Mouse (Mus musculus): ENCODE measurements around the gene C2cd6. TPM values are rescaled to one million over a fixed set of nuclear protein-coding genes. Genes with fewer than 3 reads are reported as not detected.

C2cd6 gene
- polyA plus RNA-seq (2016; fragmentation: Nextera tagmentation; extraction: Ambion mirVana), result 0.09 TPM in 1 of 2 replicates, not detected in the other

GRCm38 (mm10) chr1:59094705-59095104, at the start of gene C2cd6:
TSS of gene C2cd6 (minus strand) at chr1:59094900.
- 95% methylated on average over 19 of the region's 19 CpGs for WGBS
- H3K4me1 ChIP-seq, result no peaks in the 10 kb centered on the region
- DNase-seq (ENCODE audit: extremely low spot score, low spot score), result no peak
- no peak within 1 kb of the TSS for H3K4me3 ChIP-seq
- peaks cover 8% of the 10 kb centered on the region for H3K36me3 ChIP-seq (replicated peaks)
- H3K27ac ChIP-seq, result no peak within 1 kb of the TSS
- peaks cover 4% of the 10 kb centered on the region; the same call in 1 of the 2 replicates for H3K9me3 ChIP-seq
- H3K27me3 ChIP-seq (ENCODE audit: poor library complexity, severe bottlenecking), result no peaks in the 10 kb centered on the region

- DNase-seq (ENCODE audit: extremely low spot score, low spot score), result peak; percentile 58
- no peak overlapping the region for H3K27ac ChIP-seq
- no peaks in the 10 kb centered on the region for H3K4me1 ChIP-seq
- H3K4me3 ChIP-seq, result no peak overlapping the region
- H3K9me3 ChIP-seq, result no peaks in the 10 kb centered on the region
- H3K27me3 ChIP-seq (ENCODE audit: poor library complexity, severe bottlenecking), result no peaks in the 10 kb centered on the region
- H3K36me3 ChIP-seq (replicated peaks), result no peaks in the 10 kb centered on the region
Measured at GRCm38 (mm10) chr1:59142809-59143208, 48.1 kb upstream of the C2cd6 start.

- H3K27me3 ChIP-seq (ENCODE audit: poor library complexity, severe bottlenecking), result no peaks in the 10 kb centered on the region
- H3K36me3 ChIP-seq (replicated peaks), result no peaks in the 10 kb centered on the region
- H3K27ac ChIP-seq, result no peak overlapping the region
- H3K4me1 ChIP-seq, result no peaks in the 10 kb centered on the region
- no peaks in the 10 kb centered on the region for H3K9me3 ChIP-seq
- WGBS, result 86% methylated on average over 5 of the region's 5 CpGs
- H3K4me3 ChIP-seq, result no peak overlapping the region
- DNase-seq (ENCODE audit: extremely low spot score, low spot score), result no peak
Measured at GRCm38 (mm10) chr1:59134419-59134818, 39.7 kb upstream of the C2cd6 start.

- DNase-seq (ENCODE audit: extremely low spot score, low spot score), result no peak
- H3K27me3 ChIP-seq (ENCODE audit: poor library complexity, severe bottlenecking), result no peaks in the 10 kb centered on the region
- H3K9me3 ChIP-seq, result no peaks in the 10 kb centered on the region
- no peak overlapping the region for H3K27ac ChIP-seq
- 83% methylated on average over 7 of the region's 7 CpGs for WGBS
- no peaks in the 10 kb centered on the region for H3K4me1 ChIP-seq
- H3K36me3 ChIP-seq (replicated peaks), result no peaks in the 10 kb centered on the region
- H3K4me3 ChIP-seq, result no peak overlapping the region
Measured at GRCm38 (mm10) chr1:59128879-59129278, 34.2 kb upstream of the C2cd6 start.

- no peak overlapping the region for H3K4me3 ChIP-seq
- no peak for DNase-seq (ENCODE audit: extremely low spot score, low spot score)
- H3K4me1 ChIP-seq, result peaks cover 6% of the 10 kb centered on the region
- H3K27me3 ChIP-seq (ENCODE audit: poor library complexity, severe bottlenecking), result no peaks in the 10 kb centered on the region
- 78% methylated on average over 5 of the region's 5 CpGs for WGBS
- H3K27ac ChIP-seq, result no peak overlapping the region
- H3K9me3 ChIP-seq, result no peaks in the 10 kb centered on the region
- no peaks in the 10 kb centered on the region for H3K36me3 ChIP-seq (replicated peaks)
Measured at GRCm38 (mm10) chr1:59125558-59125957, 30.9 kb upstream of the C2cd6 start.

- no peaks in the 10 kb centered on the region for H3K9me3 ChIP-seq
- H3K27me3 ChIP-seq (ENCODE audit: poor library complexity, severe bottlenecking), result no peaks in the 10 kb centered on the region
- DNase-seq (ENCODE audit: extremely low spot score, low spot score), result peak; percentile 95
- peak within 1 kb of the TSS; percentile 86 for H3K4me3 ChIP-seq
- under 1% methylated on average over 74 of the region's 74 CpGs for WGBS
- H3K36me3 ChIP-seq (replicated peaks), result peaks cover 12% of the 10 kb centered on the region
- peak within 1 kb of the TSS; percentile 95 for H3K27ac ChIP-seq
- peaks cover 24% of the 10 kb centered on the region for H3K4me1 ChIP-seq
Measured at GRCm38 (mm10) chr1:59119720-59120457, 25.2 kb upstream of the C2cd6 start, which contains the start of gene Tmem237. TSS of gene Tmem237 (minus strand) at chr1:59120408.

- Histone ChIP-seq H3K36me3 (replicated peaks) (peaks cover 79% of the 10 kb centered on the region), H3K9me3 (no peaks in the 10 kb centered on the region), H3K4me3 (no peak overlapping the region), H3K4me1 (no peaks in the 10 kb centered on the region), H3K27ac (no peak overlapping the region), H3K27me3 (ENCODE audit: poor library complexity, severe bottlenecking) (no peaks in the 10 kb centered on the region)
- 89% methylated on average over 8 of the region's 8 CpGs for WGBS
- DNase-seq (ENCODE audit: extremely low spot score, low spot score), result no peak
Measured at GRCm38 (mm10) chr1:59110524-59110923, 15.8 kb upstream of the C2cd6 start.

- 93% methylated on average over 6 of the region's 6 CpGs for WGBS
- H3K27me3 ChIP-seq (ENCODE audit: poor library complexity, severe bottlenecking), result no peaks in the 10 kb centered on the region
- H3K4me1 ChIP-seq, result no peaks in the 10 kb centered on the region
- H3K36me3 ChIP-seq (replicated peaks), result peaks cover 53% of the 10 kb centered on the region
- H3K4me3 ChIP-seq, result no peak overlapping the region
- DNase-seq (ENCODE audit: extremely low spot score, low spot score), result no peak
- no peaks in the 10 kb centered on the region for H3K9me3 ChIP-seq
- no peak overlapping the region for H3K27ac ChIP-seq
Measured at GRCm38 (mm10) chr1:59102071-59102470, 7.4 kb upstream of the C2cd6 start.

GRCm38 (mm10) chr1:59101020-59101419, 6.3 kb upstream of the C2cd6 start:
- Histone ChIP-seq H3K27me3 (ENCODE audit: poor library complexity, severe bottlenecking) (no peaks in the 10 kb centered on the region), H3K27ac (no peak overlapping the region), H3K36me3 (replicated peaks) (peaks cover 43% of the 10 kb centered on the region), H3K4me3 (no peak overlapping the region), H3K4me1 (no peaks in the 10 kb centered on the region), H3K9me3 (no peaks in the 10 kb centered on the region)
- WGBS, result 95% methylated on average over 5 of the region's 5 CpGs
- DNase-seq (ENCODE audit: extremely low spot score, low spot score), result no peak

- H3K27me3 ChIP-seq (ENCODE audit: poor library complexity, severe bottlenecking), result no peaks in the 10 kb centered on the region
- no peak for DNase-seq (ENCODE audit: extremely low spot score, low spot score)
- no peaks in the 10 kb centered on the region for H3K36me3 ChIP-seq (replicated peaks)
- H3K4me1 ChIP-seq, result no peaks in the 10 kb centered on the region
- no peak overlapping the region for H3K4me3 ChIP-seq
- H3K9me3 ChIP-seq, result no peaks in the 10 kb centered on the region
- 37% methylated on average over 3 of the region's 3 CpGs for WGBS
- H3K27ac ChIP-seq, result no peak overlapping the region
Measured at GRCm38 (mm10) chr1:59070867-59071266, 23.8 kb downstream of the C2cd6 start.

- peak; percentile 18 for DNase-seq (ENCODE audit: extremely low spot score, low spot score)
- Histone ChIP-seq H3K27me3 (ENCODE audit: poor library complexity, severe bottlenecking) (no peaks in the 10 kb centered on the region), H3K27ac (no peak overlapping the region), H3K36me3 (replicated peaks) (no peaks in the 10 kb centered on the region), H3K9me3 (no peaks in the 10 kb centered on the region), H3K4me3 (no peak overlapping the region), H3K4me1 (no peaks in the 10 kb centered on the region)
- 12% methylated on average over 3 of the region's 3 CpGs for WGBS
Measured at GRCm38 (mm10) chr1:59067976-59068375, 26.7 kb downstream of the C2cd6 start.

GRCm38 (mm10) chr1:59063697-59064096, 31.0 kb downstream of the C2cd6 start:
- Histone ChIP-seq H3K27me3 (ENCODE audit: poor library complexity, severe bottlenecking) (no peaks in the 10 kb centered on the region), H3K4me3 (no peak overlapping the region), H3K9me3 (no peaks in the 10 kb centered on the region), H3K27ac (no peak overlapping the region), H3K4me1 (no peaks in the 10 kb centered on the region), H3K36me3 (replicated peaks) (no peaks in the 10 kb centered on the region)
- 64% methylated on average over 3 of the region's 3 CpGs for WGBS
- DNase-seq (ENCODE audit: extremely low spot score, low spot score), result no peak

GRCm38 (mm10) chr1:59056955-59057354, 37.7 kb downstream of the C2cd6 start:
- no peak for DNase-seq (ENCODE audit: extremely low spot score, low spot score)
- no peaks in the 10 kb centered on the region for H3K36me3 ChIP-seq (replicated peaks)
- H3K27me3 ChIP-seq (ENCODE audit: poor library complexity, severe bottlenecking), result no peaks in the 10 kb centered on the region
- H3K4me3 ChIP-seq, result no peak overlapping the region
- WGBS, result 69% methylated on average over 2 of the region's 2 CpGs
- no peaks in the 10 kb centered on the region for H3K4me1 ChIP-seq
- H3K27ac ChIP-seq, result no peak overlapping the region
- H3K9me3 ChIP-seq, result no peaks in the 10 kb centered on the region
